Mouse (Mus musculus) bone marrow macrophage, adult 2 months (primary cell): ENCODE measurements around the gene Il1rl2.

Source experiments
- CTCF ChIP-seq: IDR thresholded peaks from 2 replicates; pipeline ENCODE4 v1.5.1; 2012; ENCODE audit warnings: low read depth, mild to moderate bottlenecking, low read length, moderate library complexity
- POLR2A ChIP-seq: IDR thresholded peaks from 2 replicates; pipeline ENCODE4 v1.6.1; 2012; ENCODE audit warnings: mild to moderate bottlenecking, low read depth, low read length, borderline replicate concordance

DNA sequence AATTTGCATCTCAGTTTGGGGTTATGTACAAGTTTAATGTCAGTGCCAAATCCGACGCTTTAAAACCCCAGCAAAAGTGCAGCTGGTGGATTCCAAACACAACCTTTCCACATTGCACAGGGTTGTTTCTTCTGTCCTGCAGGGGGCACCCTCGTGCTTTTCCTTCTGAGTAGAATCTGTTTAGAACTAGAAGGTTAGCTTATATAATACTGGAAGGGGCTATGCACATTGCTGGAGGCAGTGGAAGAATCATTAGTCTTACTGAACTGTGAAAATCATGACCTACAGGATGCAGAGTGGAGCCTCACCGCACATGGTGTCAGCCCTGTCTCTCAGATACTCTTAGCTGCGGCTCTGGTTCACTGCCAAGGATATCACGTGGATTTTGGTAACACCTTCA lies 55.7 kb downstream of the Il1rl2 start:
- TF ChIP-seq CTCF (peak; percentile 60), POLR2A (no peak)
